Mouse (Mus musculus) G1E (cell line): ENCODE results near the gene Ogn. TPM values are rescaled to one million over a fixed set of nuclear protein-coding genes. Genes with fewer than 3 reads are reported as not detected.
A peak's percentile ranks its signal among the peaks of the same experiment; 100 is the strongest.

Experiments used
- ATAC-seq: 2 replicates; pipeline ENCODE4 v1.8.0; 2016; ENCODE audit warnings: mild to moderate bottlenecking; ENCODE audit not compliant: insufficient number of reproducible peaks, poor library complexity, low FRiP score, severe bottlenecking; ENCODE audit errors: extremely low read depth
- DNase-seq: peaks from one replicate; pipeline ENCODE4 v3.0.0; 2012; ENCODE audit warnings: low spot score
- H3K27me3 ChIP-seq: 2 replicates; pipeline ENCODE4 v1.6.1; 2012; ENCODE audit warnings: mild to moderate bottlenecking, low read length, inconsistent platforms; ENCODE audit not compliant: insufficient read depth
- H3K36me3 ChIP-seq: replicated peaks from 2 replicates; pipeline ENCODE3; 2012; ENCODE audit warnings: mild to moderate bottlenecking, inconsistent platforms
- H3K4me1 ChIP-seq: 2 replicates; pipeline ENCODE4 v1.6.1; 2012; ENCODE audit warnings: low read depth, low read length, inconsistent platforms, mixed read lengths; ENCODE audit not compliant: insufficient read depth
- H3K4me3 ChIP-seq: 2 replicates; pipeline ENCODE4 v1.5.1; 2012; ENCODE audit warnings: low read depth, mild to moderate bottlenecking, inconsistent platforms, low read length, moderate library complexity, mixed read lengths
- H3K9me3 ChIP-seq: replicated peaks from 2 replicates; pipeline ENCODE4 v1.6.1; 2012; ENCODE audit warnings: inconsistent platforms
- CTCF ChIP-seq: IDR thresholded peaks from 2 replicates; pipeline ENCODE4 v1.5.1; 2012; ENCODE audit warnings: low read depth, low read length, inconsistent platforms, mixed read lengths
- GATA1 ChIP-seq: IDR thresholded peaks from 2 replicates; pipeline ENCODE4 v1.6.1; 2012; ENCODE audit warnings: borderline replicate concordance, low read length, inconsistent platforms, mixed read lengths
- GATA2 ChIP-seq: IDR thresholded peaks from 2 replicates; pipeline ENCODE4 v1.6.1; 2012; ENCODE audit warnings: low read depth, low read length, inconsistent platforms, borderline replicate concordance
- POLR2AphosphoS5 ChIP-seq: IDR thresholded peaks from 2 replicates; pipeline ENCODE4 v1.6.1; 2012; ENCODE audit warnings: low read depth, low read length, inconsistent platforms; ENCODE audit not compliant: insufficient replicate concordance
- TAL1 ChIP-seq: conservative IDR thresholded peaks from 2 replicates; pipeline ENCODE4 v1.6.1; 2012; ENCODE audit warnings: low read depth, low read length, inconsistent platforms, mixed read lengths
- polyA plus RNA-seq: library from polyadenylated mRNA; stranded (reverse); fragments of >175 nt; gene quantifications from 2 replicates; pipeline ENCODE4 v1.2.3, GENCODE M21; 2012
- total RNA-seq, 2 experiments: library from RNA; stranded (forward) in 1 of 2; stranded (reverse) in 1 of 2; fragments of 200-1000 nt in 1 of 2; fragments of >200 nt in 1 of 2; fragmentation: Nextera tagmentation in 1 of 2; gene quantifications; 2 replicates each; pipeline ENCODE4 v1.2.3; 2014 to 2017

Ogn gene
- total RNA-seq (2014; fragmentation: Nextera tagmentation): not detected in 2 replicates
- total RNA-seq (2017): 0.05 and 0.12 TPM in 2 replicates
- polyA plus RNA-seq: not detected in 2 replicates

- H3K36me3 ChIP-seq: peaks cover 2% of the 10 kb centered on the region
Observed at GRCm38 (mm10) chr13:49607714-49608113, at the start of gene Ogn. Ogn (plus strand) TSS chr13:49608046.

GRCm38 (mm10) chr13:49559185-49559584 is 48.7 kb upstream of the Ogn start:
- H3K27me3 ChIP-seq: no peaks in the 10 kb centered on the region
- ATAC-seq (peak; percentile 34; the same call in 1 of the 2 replicates), DNase-seq (no peak)
- TF ChIP-seq GATA2: no peak
- no peak for TF ChIP-seq GATA1
- no peak for TF ChIP-seq TAL1
- no peak for TF ChIP-seq CTCF
- TF ChIP-seq POLR2AphosphoS5: no peak
- peaks cover 18% of the 10 kb centered on the region for H3K4me1 ChIP-seq
- H3K4me3 ChIP-seq: no peak overlapping the region
- H3K36me3 ChIP-seq: peaks cover 4% of the 10 kb centered on the region
- no peaks in the 10 kb centered on the region for H3K9me3 ChIP-seq

More at GRCm38 (mm10) chr13:49607714-49608113, at the start of gene Ogn:
- Histone ChIP-seq H3K4me1 (no peaks in the 10 kb centered on the region; the same call in 1 of the 2 replicates), H3K9me3 (no peaks in the 10 kb centered on the region), H3K27me3 (no peaks in the 10 kb centered on the region), H3K4me3 (no peak within 1 kb of the TSS)
- DNase-seq (no peak), ATAC-seq (no peak)
- TF ChIP-seq GATA2 (no peak), POLR2AphosphoS5 (no peak), GATA1 (no peak), TAL1 (no peak)

DNA sequence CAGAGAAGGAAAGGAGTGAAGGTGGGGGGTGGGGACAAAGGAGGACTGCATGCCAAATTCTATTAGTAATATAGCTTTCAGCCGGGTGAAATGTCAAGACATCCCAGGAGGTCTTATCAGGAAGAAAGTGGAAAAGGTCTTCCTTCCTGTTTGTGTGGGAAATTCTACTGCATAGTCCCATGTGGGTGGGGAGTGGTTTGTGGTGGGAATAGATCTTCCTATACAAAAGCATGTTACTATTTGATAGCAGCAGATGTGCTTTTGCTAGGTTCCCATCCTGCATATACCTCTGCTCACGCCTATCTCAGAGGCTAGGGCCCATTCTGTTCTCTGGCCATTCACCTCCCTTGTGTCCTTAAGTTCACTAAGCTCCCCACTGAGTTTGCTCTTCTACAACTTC is 47.0 kb upstream of the Ogn start:
- peaks cover 4% of the 10 kb centered on the region for H3K36me3 ChIP-seq
- no peaks in the 10 kb centered on the region for H3K9me3 ChIP-seq
- H3K4me1 ChIP-seq: peaks cover 28% of the 10 kb centered on the region
- peak; percentile 49 for ATAC-seq
- H3K27me3 ChIP-seq: no peaks in the 10 kb centered on the region
- no peak for DNase-seq
- TF ChIP-seq GATA1 (no peak), POLR2AphosphoS5 (no peak), CTCF (no peak), GATA2 (no peak), TAL1 (no peak)
- H3K4me3 ChIP-seq: no peak overlapping the region; the same call in 1 of the 2 replicates

GRCm38 (mm10) chr13:49564347-49564746 is 43.5 kb upstream of the Ogn start:
- Histone ChIP-seq H3K36me3 (peaks cover 3% of the 10 kb centered on the region), H3K9me3 (no peaks in the 10 kb centered on the region), H3K4me3 (no peak overlapping the region), H3K27me3 (no peaks in the 10 kb centered on the region), H3K4me1 (peaks cover 28% of the 10 kb centered on the region)
- TF ChIP-seq CTCF (no peak), GATA1 (no peak), TAL1 (no peak), POLR2AphosphoS5 (no peak), GATA2 (no peak)
- no peak for DNase-seq
- no peak for ATAC-seq

- Histone ChIP-seq H3K4me1 (peaks cover 28% of the 10 kb centered on the region), H3K9me3 (no peaks in the 10 kb centered on the region), H3K36me3 (no peaks in the 10 kb centered on the region), H3K4me3 (no peak overlapping the region; the same call in 1 of the 2 replicates), H3K27me3 (no peaks in the 10 kb centered on the region)
- DNase-seq (no peak), ATAC-seq (peak; percentile 42; the same call in 1 of the 2 replicates)
- TF ChIP-seq TAL1 (no peak), GATA2 (no peak), GATA1 (no peak), CTCF (no peak), POLR2AphosphoS5 (no peak)
Observed at GRCm38 (mm10) chr13:49570371-49570770, 37.5 kb upstream of the Ogn start.

- TF ChIP-seq GATA2 (no peak), CTCF (no peak), GATA1 (no peak), TAL1 (peak; percentile 94), POLR2AphosphoS5 (no peak)
- H3K4me3 ChIP-seq: no peak overlapping the region; the same call in 1 of the 2 replicates
- peak; percentile 84 for ATAC-seq
Observed at GRCm38 (mm10) chr13:49571418-49571817, 36.4 kb upstream of the Ogn start.

More at GRCm38 (mm10) chr13:49571418-49571817, 36.4 kb upstream of the Ogn start:
- DNase-seq: no peak
- no peaks in the 10 kb centered on the region for H3K9me3 ChIP-seq
- no peaks in the 10 kb centered on the region for H3K36me3 ChIP-seq
- peaks cover 28% of the 10 kb centered on the region for H3K4me1 ChIP-seq
- H3K27me3 ChIP-seq: no peaks in the 10 kb centered on the region
